Mouse (Mus musculus) 416B (cell line): ENCODE results near the gene Mical1.

Source experiments
- DNase-seq: peaks from one replicate; pipeline ENCODE4 v3.0.0; 2011; ENCODE audit warnings: low read depth

The Mical1 gene

DNA sequence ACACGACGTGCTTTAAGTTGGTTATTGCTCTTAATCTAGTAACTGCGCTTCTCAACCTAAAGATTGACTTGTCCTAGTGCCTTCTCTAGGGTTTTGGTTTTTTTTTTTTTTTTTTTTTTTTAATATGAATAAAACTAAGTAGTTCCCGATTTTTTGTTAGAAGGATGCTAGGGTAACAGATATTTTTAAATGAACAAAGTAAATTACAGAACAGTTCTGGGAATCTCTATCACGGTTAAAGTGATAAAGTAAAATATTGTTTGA is 44.2 kb downstream of the Mical1 start:
- no peak for DNase-seq

GRCm38 (mm10) chr10:41523386-41523785 is 47.3 kb downstream of the Mical1 start:
- peak; percentile 59 for DNase-seq

GRCm38 (mm10) chr10:41525696-41526095 is 49.6 kb downstream of the Mical1 start:
- no peak for DNase-seq

GRCm38 (mm10) chr10:41529972-41530371 is 53.9 kb downstream of the Mical1 start:
- DNase-seq = no peak

- DNase-seq = no peak
Observed at GRCm38 (mm10) chr10:41535991-41536390, 59.9 kb downstream of the Mical1 start.
